Mouse (Mus musculus): ENCODE measurements around the gene Mrpl24. TPM values are rescaled to one million over a fixed set of nuclear protein-coding genes. Genes with fewer than 3 reads are reported as not detected.

The Mrpl24 gene
- total RNA-seq, 2 experiments from 2014 or later, result 36.7 to 42.3 TPM

DNA sequence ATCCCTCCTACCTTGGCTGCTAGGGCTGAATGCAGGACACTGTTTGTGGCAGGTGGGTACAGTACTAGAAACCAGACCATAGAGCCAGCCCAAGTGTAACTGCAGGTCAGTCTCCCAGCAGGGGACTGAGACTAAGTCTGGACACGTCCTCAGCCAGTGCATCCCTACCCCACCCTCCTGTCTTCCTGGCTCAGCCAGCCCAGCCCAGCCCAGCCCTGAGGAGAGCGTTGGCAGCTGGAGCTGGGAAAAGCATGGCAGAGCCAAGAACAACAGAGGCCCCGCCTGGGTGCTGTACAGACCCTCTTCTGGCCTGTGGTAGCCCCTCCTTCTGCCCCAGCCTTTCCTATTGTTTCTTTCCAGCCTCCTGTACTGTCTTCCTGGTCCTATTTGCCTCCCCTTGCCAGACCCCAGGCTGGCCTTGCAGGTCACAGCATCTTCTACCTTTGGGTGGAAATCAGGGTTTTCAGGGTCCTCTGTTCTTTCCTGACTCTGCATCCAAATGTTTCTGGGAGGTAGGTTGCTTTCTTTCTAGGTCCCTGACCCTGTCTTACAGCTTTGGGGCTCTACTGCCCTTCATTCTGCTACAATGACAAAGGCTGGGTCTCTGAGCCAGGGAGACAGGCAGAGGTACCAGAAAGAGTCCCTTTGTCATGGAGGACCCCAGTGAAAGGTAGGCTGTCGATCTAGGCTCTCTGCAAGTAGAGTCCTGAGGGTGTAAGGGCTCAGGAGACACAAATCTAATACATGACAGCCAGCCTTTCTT is 25.7 kb downstream of the Mrpl24 start:
- peak in 1 of 2 experiments; percentile 25 for DNase-seq

GRCm38 (mm10) chr3:87945781-87946540 is 26.7 kb downstream of the Mrpl24 start:
- intact Hi-C loops (cut with DNase I), result loop anchor here (2.0 to 5.0 kb wide), 2 partner anchors 45 to 1661 kb away; no protein-coding TSS in a partner anchor
- DNase-seq, result no peak

More for the DNA sequence above, 25.7 kb downstream of the Mrpl24 start:
- intact Hi-C loops (cut with DNase I), result loop anchor here (2.0 to 5.0 kb wide), 2 partner anchors 46 to 1662 kb away; no protein-coding TSS in a partner anchor

GRCm38 (mm10) chr3:87946541-87946860 is 27.2 kb downstream of the Mrpl24 start:
- no peak for DNase-seq
- intact Hi-C loops (cut with DNase I), result loop anchor here (5.0 kb wide), 1 partner anchor 1661 kb away; no protein-coding TSS in a partner anchor

DNA sequence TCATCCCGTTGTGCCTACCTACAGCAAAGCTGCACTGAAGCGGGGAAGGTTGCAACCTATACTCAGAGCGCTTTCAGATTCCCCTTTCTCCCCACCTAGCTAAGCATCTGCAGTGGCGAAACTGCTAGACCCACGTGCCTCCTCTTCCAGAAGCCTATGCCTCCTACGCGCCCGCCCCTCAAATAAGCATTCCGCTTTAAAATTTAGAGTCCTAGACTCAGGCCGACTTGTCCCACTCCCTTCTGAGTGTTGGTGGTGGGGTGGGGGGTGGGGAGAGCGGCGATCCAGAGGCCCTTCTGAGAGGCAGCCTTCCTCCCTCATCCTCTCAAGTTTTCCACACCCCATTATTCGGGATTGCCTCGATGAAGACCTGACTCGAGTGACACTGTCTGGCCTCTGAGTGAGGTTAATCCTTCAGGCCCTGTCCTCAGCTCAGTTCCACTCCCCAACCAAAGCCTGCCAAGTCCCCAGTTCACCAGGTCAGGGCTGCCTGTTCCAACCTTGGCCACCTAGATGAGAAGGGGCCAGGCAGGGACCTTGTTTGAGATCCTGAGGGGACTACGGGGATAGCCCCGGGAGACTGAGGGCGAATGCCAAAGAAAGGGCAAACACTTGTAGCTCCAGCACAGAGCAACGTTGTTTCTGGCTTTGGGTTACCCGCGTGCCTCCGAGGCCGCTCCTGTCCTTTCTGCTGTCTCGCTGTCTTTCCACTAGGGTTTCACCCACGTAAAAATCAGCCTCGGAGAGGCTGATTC is 27.9 kb downstream of the Mrpl24 start:
- intact Hi-C loops (cut with DNase I), result loop anchor here (5.0 kb wide), 1 partner anchor 1660 kb away; no protein-coding TSS in a partner anchor
- no peak for DNase-seq

DNA sequence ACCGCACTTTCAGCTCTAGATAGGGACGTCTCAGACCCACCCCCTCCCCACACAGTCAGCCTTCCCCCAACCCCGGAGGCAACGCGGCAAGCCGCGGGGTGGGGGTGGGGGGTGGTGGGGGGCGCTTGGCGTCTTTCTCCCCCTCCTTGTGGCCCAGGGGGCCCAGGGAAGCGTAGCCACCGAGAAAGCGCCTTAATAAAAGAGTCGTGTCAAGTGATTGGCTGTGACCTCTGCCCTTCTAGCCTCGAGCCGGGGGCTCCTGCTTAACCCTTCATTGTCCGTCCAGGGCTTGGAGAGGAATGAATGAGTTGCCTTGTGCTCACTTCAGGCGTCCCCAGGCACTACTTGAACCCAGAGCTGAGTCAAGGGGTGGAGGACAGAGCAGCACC is 28.5 kb downstream of the Mrpl24 start:
- no peak for DNase-seq
- intact Hi-C loops (cut with DNase I), result loop anchor here (5.0 kb wide), 1 partner anchor 1659 kb away; no protein-coding TSS in a partner anchor

DNA sequence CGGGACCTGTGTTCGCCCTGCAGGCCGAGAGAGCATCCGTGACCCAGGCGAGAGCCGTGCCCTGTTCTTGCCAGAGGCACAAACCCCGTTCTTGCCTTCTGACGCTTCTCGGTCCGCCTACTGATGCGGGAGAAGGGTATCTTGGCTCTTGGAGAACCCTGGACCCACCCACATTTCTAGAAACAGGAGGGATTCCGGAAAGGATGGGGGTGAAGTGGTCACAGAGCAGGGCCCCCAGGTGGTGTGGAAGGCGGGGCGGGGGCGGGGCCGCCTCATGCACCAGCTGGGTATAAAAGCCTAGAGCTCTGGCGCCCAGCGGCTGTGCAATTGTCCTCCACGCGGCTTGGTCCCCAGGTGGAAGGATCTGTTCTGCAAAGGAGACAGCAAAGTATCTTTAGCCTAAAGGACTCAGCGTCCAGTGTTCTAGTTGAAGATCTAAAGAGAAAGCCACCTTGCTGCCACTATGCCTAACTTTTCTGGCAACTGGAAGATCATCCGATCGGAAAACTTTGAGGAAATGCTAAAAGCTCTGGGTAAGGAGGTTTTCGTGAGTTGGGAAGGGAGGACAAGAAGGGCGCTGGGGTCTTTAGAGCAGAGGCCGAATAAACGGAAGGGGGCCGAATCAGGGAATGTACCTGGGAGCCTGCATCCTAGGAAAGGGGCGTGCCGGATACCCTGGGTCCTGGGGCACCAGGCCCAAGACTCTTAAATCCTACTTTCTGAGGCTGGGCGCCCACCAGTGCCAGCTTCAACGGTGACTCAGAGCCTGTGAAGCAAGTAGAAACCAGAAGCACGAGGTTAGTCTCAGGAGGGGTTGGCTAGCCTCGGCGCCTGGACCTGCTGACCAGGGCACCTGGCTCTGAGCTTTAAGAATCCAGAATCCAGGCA is 29.3 kb downstream of the Mrpl24 start, which contains the start of gene Crabp2:
TSS of gene Crabp2 (plus strand) at position 289 of the 888 bp plus-strand sequence.
- no peak for DNase-seq

GRCm38 (mm10) chr3:87949266-87949954 is 30.1 kb downstream of the Mrpl24 start:
- no peak for DNase-seq
- intact Hi-C loops (cut with DNase I), result loop anchor here (5.0 kb wide), 1 partner anchor 1658 kb away; no protein-coding TSS in a partner anchor

More for the DNA sequence above, 29.3 kb downstream of the Mrpl24 start, which contains the start of gene Crabp2:
- intact Hi-C loops (cut with DNase I), result loop anchor here (5.0 kb wide), 1 partner anchor 1659 kb away; no protein-coding TSS in a partner anchor

- no peak for DNase-seq
- intact Hi-C loops (cut with DNase I), result loop anchor here (5.0 kb wide), 1 partner anchor 1657 kb away; no protein-coding TSS in a partner anchor
These were observed 30.7 kb downstream of the Mrpl24 start for GRCm38 (mm10) chr3:87949955-87950515.

DNA sequence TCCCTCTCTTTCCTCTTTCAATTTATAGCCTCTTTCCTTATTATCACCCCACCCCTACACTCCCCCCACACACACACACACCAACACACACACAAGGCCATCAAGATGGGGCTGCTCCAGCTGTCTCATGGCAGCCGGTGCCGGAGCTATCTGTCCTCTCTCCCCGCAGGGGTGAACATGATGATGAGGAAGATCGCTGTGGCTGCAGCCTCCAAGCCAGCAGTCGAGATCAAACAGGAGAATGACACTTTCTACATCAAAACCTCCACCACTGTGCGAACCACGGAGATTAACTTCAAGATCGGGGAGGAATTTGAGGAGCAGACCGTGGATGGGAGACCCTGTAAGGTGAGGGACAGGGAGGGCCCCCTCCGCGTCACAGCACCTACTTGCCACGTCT is 32.6 kb downstream of the Mrpl24 start:
- intact Hi-C loops (cut with DNase I), result no loop called here
- no peak for DNase-seq

- DNase-seq, result no peak
- intact Hi-C loops (cut with DNase I), result no loop called here
These were observed 33.1 kb downstream of the Mrpl24 start for GRCm38 (mm10) chr3:87952440-87952839.

DNA sequence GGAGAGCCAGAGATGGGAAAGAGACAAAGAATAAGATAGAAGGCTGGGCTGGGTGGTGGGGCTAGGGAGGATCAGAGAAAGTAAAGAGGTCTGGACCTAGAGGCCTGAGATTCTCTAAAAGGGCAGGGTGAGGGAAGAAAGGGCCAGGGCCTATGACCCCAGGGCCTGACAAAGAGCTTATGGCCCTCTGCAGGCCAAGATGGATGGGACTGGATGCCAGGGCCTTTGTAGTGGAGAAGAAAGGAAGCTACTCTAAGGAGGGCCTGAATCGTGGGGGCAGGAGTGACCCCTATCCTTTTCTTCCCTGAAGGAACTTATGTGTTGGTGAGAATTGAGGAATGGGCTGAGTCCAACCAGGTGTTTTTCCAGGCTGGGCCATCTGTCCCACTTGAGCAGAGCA is 38.8 kb downstream of the Mrpl24 start:
- DNase-seq, result no peak
- intact Hi-C loops (cut with DNase I), result no loop called here

- no peak for DNase-seq
- intact Hi-C loops (cut with DNase I), result no loop called here
These were observed 39.2 kb downstream of the Mrpl24 start for GRCm38 (mm10) chr3:87958476-87958875.

- intact Hi-C loops (cut with DNase I), result no loop called here
- DNase-seq, result no peak
These were observed 39.7 kb downstream of the Mrpl24 start for GRCm38 (mm10) chr3:87958967-87959366.

DNA sequence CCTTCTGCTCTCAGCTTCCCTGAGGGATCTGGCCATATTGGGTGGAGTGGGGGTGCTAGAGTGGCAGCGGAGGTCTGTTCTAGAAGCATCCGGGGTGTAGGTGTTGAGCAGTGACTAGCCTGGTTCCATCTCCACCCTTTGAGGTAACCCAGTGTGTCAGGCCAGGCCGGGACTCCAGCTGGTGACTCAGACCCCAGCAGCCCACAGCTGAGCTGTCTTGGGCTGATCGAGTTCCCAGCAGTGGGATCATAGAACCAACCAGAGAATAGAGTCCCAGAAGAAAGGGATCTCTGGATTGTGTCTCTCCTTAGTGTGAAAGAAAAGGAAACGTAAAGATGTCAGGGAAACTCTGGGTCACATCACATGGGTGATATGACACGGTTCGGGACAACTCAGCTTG is 40.1 kb downstream of the Mrpl24 start:
- no peak for DNase-seq
- intact Hi-C loops (cut with DNase I), result no loop called here

DNA sequence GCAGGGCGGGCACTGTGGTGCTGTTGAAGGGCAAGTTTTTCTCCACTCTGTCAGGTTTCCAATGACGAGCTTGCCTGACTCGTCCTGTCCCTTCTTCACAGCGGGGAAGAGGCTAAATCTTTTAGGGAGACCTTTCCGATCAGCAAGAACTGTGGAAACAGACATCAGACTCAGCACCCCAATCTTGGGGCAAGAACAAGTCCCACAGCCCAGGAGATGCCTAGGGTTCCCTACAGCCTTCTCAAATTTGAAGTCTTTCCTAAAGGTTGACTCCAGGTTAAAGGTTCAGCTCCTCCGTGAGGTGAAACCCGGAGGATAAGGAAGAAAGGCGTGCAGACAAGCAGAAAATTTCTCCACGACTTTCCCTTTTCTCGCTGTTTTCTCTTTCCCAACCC is 40.9 kb downstream of the Mrpl24 start:
- intact Hi-C loops (cut with DNase I), result loop anchor here (2.0 kb wide), 1 partner anchor 25 kb away; no protein-coding TSS in a partner anchor

DNA sequence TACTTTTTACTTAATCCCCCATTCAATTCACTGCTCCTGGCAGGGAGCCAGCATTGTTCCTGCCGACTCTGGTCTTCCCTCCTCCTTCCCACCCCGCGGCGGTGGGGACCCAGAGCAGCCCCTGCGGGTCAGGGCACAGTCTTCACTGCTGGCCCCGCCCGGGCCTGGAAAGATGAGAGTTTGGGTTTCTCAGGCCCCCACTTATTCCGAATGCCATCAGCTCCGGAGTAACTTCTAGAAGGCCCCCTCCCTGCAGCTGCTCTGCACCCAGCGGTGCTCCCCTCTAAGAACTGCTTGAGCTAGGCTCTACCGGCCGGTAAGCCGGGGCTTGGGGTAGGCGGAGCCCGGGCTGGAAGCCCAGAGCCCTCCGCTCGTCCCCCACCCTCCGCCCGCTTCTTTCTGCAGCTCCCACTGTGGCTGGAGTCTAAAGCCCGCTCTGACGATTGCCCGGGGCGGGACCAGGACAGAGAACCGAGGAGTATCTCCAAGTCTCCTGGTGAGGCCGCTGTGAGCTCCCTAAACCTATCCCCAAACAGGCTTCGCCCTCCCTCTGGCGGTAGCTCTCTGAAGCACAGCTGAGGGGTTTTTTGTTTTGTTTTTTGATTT is 41.4 kb downstream of the Mrpl24 start:
- intact Hi-C loops (cut with DNase I), result loop anchor here (2.0 kb wide), 1 partner anchor 26 kb away; no protein-coding TSS in a partner anchor

More for the DNA sequence above, 40.9 kb downstream of the Mrpl24 start:
- no peak for DNase-seq

GRCm38 (mm10) chr3:87970184-87970938 is 51.1 kb downstream of the Mrpl24 start:
- intact Hi-C loops (cut with DNase I), result loop anchor here (1.0 to 5.0 kb wide), 2 partner anchors 17 to 38 kb away; partner anchors contain the start of genes Isg20l2 and Rrnad1
- peak; percentile 38 to 44 for DNase-seq

More for the DNA sequence above, 41.4 kb downstream of the Mrpl24 start:
- peak; percentile 82 to 86 for DNase-seq
